Mouse (Mus musculus) G1E-ER4 (cell line): ENCODE measurements around the gene Gns. TPM values are rescaled to one million over a fixed set of nuclear protein-coding genes. Genes with fewer than 3 reads are reported as not detected.

Source experiments
- GATA1 ChIP-seq: IDR thresholded peaks from one replicate; pipeline ENCODE4 v1.8.0; 2012; ENCODE audit warnings: low read length, inconsistent platforms
- polyA plus RNA-seq: library from polyadenylated mRNA; stranded (reverse); fragments of >175 nt; gene quantifications from 2 replicates; pipeline ENCODE4 v1.2.3, GENCODE M21; 2012

Gns gene
- polyA plus RNA-seq, 1 experiment = 57.9 TPM

DNA sequence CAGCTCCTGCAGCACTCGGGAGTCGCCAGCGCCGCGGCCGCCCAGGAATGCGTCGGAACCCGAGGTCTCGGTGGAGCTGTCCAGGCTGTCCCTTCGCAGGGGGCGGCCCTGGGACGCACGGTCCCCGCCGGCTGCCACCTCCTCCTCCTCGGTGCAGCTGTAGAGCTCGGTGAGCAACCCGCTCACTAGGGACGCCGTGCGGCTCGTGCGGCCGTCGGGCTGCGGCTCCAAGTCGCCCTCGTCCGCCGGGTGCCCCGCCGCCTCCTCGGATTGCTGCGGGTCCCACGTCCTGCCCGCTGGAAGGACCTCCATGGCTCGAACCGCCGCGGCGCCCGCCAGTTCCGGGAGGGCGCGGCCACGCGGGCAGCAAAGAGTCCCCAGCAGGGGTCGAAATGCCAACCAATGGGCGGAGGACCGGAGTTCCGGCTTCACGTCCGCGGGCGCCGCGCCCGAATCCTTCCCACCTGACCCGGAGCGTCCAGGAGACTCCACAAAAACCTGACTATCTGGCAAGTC, 13.8 kb upstream of the Gns start, which contains the start of gene Tbc1d30:
Gene Tbc1d30 (minus strand): TSS at position 213 of the 516 bp plus-strand sequence.
- no peak for TF ChIP-seq GATA1

DNA sequence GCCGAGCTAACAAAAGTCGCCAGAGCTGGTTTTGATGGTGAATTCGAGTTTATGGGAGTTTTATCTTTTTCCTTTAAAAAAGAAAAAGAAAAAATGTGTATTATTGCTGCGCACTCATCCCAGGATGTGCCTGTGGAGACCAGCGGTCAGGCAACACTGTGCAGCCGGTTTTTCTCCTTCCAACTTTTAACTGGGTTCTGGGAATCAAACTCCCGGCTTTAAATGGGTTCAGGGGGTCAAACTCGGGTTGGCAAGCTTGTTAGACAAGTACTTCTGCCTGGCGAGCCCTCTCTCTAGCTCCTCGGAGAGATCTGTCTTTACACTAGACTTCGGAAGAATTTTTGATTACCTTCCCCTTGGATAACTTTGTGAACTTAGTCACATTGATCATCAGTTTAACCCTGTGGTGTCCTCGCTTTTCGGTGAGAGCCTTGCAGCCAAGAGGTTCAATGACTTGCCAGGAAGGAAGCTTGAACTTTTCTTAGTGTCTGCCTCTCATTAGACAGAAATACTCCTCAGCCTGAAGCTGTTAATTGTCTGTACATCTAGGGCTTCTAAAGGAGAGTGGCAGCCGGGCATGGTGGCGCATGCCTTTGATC, 13.1 kb upstream of the Gns start:
- no peak for TF ChIP-seq GATA1

DNA sequence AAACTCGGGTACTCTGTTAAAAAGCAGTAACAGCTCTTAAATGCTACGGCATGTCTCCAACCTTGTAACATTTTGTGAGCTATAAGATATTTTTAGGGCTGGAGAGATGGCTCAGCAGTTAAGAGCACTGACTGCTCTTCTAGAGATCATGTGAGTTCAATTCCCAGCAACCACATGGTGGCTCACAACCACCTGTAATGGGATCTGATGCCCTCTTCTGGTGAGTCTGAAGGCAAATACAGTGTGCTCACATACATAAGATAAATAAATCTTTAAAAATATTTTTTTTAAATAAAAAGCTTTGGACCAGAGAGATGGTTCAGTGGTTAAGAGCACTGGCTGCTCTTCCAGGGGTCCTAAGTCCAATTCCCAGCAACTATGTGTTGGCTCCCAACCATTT, 4.5 kb upstream of the Gns start:
- TF ChIP-seq GATA1 = no peak

DNA sequence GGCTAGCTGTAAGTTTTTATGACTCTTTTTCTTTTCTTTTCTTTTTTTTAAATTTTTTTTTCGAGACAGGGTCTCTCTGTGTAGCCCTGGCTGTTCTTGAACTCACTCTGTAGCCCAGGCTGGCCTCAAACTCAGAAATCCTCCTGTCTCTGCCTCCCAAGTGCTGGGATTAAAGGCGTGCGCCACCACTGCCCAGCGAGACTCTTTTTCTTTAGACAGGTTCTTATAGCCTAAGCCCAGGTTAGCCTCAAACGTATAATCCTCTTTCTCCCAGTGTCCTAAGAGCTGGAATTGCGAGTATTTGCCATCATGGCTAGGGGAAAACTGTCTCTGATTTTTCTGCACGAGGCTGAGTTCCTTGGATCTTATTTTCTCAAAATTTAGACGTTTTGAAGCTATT, 1.7 kb upstream of the Gns start:
- no peak for TF ChIP-seq GATA1

GRCm38 (mm10) chr10:121364306-121364705, 584 bp upstream of the Gns start:
- TF ChIP-seq GATA1 = no peak

DNA sequence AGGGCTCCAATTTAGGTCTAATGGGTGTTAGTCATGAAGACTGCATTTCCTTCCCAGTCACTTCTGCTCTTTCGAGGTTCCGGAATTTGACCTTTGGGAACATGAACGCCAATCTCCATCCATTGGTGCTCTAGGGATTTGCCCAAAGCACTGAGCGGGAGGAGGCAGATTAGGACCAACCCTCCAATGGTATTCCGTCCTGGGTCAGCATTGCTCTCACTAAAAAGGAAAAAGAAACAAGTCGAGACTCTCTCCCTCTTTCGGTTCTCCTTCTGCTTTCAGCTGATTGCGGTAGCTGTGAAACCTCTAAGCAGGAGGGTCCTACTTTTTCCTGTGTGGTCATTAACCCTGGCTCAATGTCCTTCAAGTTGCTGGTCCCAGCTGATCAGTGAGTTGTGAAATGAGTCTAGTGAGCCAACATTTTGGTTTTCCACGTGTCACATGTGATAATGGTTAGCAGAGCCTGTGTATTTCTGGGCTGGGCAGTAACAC, 937 bp downstream of the Gns start:
- TF ChIP-seq GATA1 = no peak

- TF ChIP-seq GATA1 = no peak
These were observed 2.4 kb downstream of the Gns start for GRCm38 (mm10) chr10:121367271-121367670.

DNA sequence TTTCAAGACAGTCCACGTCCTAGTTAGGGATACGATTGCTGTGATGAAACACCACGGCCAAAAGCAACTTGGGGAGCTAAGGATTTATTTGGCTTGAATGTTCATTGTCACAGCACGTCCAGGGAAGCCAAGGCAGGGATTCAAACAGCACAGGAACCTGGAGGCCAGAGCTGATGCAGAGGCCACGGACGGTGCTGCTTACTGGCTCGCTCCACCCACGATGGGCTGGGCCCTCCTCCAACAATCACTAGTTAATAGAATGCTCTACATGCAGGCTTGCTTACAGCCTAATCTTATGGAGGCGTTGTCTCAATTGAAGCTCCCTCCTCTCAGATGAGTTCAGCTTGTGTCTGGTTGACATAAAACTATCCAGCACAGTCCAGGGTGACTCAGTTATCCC, 2.9 kb downstream of the Gns start:
- TF ChIP-seq GATA1 = no peak

DNA sequence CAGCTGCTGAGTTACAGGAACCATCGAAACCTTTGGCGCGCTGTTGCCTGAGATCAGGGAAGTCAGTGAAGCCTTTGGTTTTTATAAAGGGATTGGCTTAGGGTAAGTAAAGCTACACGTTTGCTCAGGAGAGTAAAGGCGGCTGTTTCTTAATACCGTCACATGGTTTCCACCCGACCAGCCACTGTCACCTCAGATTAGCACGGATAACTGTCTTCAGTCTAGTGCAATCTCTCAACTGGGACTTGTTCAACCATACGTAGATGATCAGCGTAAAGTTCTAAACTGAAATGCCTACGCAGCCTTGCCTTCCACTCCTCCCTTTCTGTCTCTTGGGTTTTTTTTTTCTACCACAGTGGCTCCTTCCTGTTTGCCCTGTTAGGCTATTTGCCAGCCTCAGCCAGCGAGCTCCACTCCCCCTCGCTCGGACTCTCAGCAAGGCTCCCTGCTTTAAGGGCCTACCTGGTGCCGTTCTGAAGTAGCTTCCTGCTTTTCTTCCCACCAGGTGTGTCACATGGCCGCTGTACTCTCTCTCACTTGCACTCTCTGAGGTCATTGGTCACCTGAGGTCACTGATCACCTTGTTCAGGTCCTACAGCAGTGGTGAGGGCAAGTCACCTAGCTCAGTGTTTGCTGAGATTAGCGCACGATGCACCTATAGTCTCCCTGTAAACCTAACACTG, 4.0 kb downstream of the Gns start:
- no peak for TF ChIP-seq GATA1

- no peak for TF ChIP-seq GATA1
These were observed 5.9 kb downstream of the Gns start for GRCm38 (mm10) chr10:121370777-121371176.

DNA sequence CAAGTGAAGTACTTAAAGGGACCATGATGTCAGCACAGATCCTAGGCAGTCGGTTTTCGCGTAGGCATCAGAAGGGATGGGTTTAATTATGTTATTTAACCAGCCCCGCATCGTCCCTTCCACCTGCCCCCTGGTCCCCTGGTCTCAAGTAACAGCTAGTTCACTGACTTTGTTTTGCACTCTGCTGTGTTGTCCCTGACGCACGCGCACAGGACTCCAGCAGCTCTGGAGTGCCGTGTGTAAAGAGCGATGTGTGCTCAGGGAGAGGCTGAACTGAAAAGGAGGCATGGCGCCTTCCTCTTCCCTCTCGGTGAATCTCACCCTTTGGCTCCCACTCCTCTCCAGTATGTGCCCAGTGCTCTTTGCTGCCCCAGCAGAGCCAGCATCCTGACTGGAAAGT, 9.1 kb downstream of the Gns start:
- no peak for TF ChIP-seq GATA1

GRCm38 (mm10) chr10:121374693-121375620, 10.1 kb downstream of the Gns start:
- no peak for TF ChIP-seq GATA1

DNA sequence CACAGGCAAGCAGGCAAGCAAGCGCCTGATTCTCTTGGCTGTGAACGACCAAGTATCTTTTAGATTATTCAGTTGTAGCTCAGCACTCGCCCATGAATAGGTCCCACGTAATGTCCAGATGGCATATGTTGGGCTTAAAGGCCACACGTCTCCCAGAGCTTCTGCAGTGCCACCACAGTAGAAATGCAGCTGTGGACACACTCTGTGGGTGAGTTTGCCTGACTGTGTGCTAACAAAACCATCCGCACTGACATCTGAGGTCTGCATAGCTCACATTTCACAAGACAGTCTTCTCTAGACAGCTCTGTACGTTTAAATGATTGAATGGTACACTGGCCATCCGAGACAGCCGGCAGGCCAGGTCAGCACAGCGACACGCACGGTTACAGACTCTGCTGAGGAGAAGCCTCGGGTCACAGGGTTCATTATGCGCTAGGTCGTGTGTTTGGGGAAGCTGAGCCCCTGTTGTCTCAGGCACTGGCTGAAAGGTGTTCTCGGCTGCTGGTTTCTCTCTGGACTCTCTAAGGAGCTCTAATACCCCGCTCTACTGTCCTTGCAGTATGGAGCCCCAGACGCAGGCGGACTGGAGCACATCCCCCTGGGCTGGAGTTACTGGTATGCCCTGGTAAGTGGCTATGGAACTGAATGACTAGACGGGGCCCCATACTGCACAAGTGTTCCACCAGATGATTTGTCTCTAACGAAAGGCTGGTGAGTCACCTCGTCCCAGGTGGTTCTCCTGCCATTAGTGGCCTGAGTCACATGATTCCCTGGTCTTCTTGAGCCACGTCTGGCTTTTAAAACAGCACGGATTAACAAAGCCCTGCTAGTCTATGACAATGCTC, 11.0 kb downstream of the Gns start:
- TF ChIP-seq GATA1 = no peak

GRCm38 (mm10) chr10:121376530-121377271, 11.8 kb downstream of the Gns start:
- no peak for TF ChIP-seq GATA1
